Mouse (Mus musculus) C2C12 (cell line): ENCODE results near the gene Lrr1.

ENCODE experiments used
- CTCF ChIP-seq: IDR thresholded peaks from one replicate; pipeline ENCODE4 v1.5.1; 2011; ENCODE audit not compliant: control insufficient read depth, insufficient read depth, insufficient read length
- MAX ChIP-seq: IDR thresholded peaks from one replicate; pipeline ENCODE4 v1.6.1; 2011; ENCODE audit warnings: mild to moderate bottlenecking, control low read depth
- MYOG ChIP-seq: IDR thresholded peaks from one replicate; pipeline ENCODE4 v1.6.1; 2011; ENCODE audit not compliant: control insufficient read depth, insufficient read length; ENCODE audit errors: extremely low read depth
- USF1 ChIP-seq: IDR thresholded peaks from one replicate; pipeline ENCODE4 v1.6.1; 2011; ENCODE audit warnings: low read depth, mild to moderate bottlenecking, control low read depth, moderate library complexity

DNA sequence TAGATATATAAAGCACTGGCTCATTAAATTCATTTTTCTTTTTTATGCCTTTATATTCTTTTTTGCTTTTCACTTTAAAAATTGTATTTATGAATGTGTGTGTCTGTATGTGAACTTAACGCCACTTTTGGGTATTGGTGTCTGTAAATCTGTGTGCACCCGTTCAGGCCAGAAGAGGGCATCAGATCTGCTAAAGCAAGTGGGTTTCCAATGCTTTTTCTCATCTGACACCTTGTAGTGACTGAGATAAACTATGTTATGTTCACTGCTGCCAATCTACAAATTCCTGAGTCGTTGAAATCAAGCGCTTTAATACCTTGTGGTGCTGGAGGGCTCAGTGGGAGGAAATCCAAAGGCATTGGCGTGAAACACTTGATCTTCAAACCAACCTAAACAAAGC, 42.4 kb downstream of the Lrr1 start:
- TF ChIP-seq CTCF (no peak), MYOG (no peak), USF1 (no peak), MAX (no peak)
